Mouse (Mus musculus) left cerebral cortex, adult 9 months (tissue): ENCODE measurements around the gene Cdc45.

ENCODE experiments used
- DNase-seq, 2 experiments: peaks; one replicate each; pipeline ENCODE4 v3.0.0; 2022; ENCODE audit warnings: low spot score in 2 of 2

Gene Cdc45

DNA sequence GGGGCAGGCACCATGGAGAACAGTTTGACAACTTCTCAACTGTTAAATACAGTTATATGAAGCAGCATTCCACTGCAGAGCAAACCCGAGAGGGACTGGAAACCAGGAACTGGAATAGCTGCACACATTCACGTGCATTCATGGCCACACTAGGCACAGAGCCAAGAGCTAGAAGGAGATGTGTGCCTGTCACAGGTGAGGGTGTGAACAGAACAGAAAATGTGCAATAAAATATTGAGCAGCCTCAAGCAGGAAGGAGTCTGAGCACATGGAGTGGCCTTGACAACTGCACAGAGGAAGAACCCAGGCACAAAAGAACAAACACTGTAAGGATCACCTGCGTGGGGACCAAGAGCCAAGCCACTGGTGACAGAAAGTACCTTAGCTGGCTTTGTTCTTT, 81.1 kb downstream of the Cdc45 start:
- DNase-seq = no peak
